Mouse (Mus musculus): ENCODE measurements around the gene Plaa. TPM values are rescaled to one million over a fixed set of nuclear protein-coding genes. Genes with fewer than 3 reads are reported as not detected.

Plaa gene
- polyA plus RNA-seq, 1 experiment from 2014 or later: 55.6 TPM

DNA sequence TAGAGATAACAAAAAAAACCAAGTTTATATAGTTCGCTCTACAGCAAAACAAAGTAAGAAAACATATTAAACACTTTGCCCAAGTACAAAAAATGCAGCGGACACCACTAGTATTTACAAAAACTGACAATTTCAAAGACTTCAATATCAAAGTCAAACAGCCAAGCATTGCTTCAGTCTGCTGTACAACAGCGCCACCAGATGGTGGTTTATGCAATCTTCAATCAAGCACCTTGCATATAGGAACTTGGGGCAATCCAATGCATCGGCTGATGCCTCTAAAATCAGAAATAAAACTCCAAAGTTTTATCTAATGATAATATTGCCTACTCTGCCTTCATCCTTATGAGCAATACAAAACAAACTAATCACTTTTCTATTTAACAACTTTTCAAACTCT, 85.4 kb downstream of the Plaa start:
- Histone ChIP-seq H3K27ac (ENCODE audit: low read length) (no peak overlapping the region), H3K4me2 (ENCODE audit: low read depth, low read length) (no peak overlapping the region), H3K4me1 (ENCODE audit: control insufficient read depth, insufficient read depth, low read length) (no peaks in the 10 kb centered on the region), H3K9me3 (replicated peaks; ENCODE audit: control insufficient read depth, low read length) (no peaks in the 10 kb centered on the region), H3K4me3 (replicated peaks; ENCODE audit: low read length) (no peak overlapping the region), H3K36me3 (ENCODE audit: control insufficient read depth, insufficient read depth, low read length) (no peaks in the 10 kb centered on the region), H3K9ac (ENCODE audit: low read length) (no peak overlapping the region), H3K27me3 (ENCODE audit: control insufficient read depth, insufficient read depth, low read length) (no peaks in the 10 kb centered on the region)
- 63% methylated on average over 4 of the region's 4 CpGs for WGBS
- ATAC-seq (ENCODE audit: insufficient read depth, low FRiP score): no peak

Other genes with a start within 250 kb of the Plaa start
- not detected in 2 replicates for gene Gm10306, start 46.7 kb downstream of the Plaa start, polyA plus RNA-seq (2015; fragmentation: Nextera tagmentation; extraction: Ambion mirVana)
- gene Caap1, start 46.4 kb downstream of the Plaa start, polyA plus RNA-seq (2015; fragmentation: Nextera tagmentation; extraction: Ambion mirVana): 13.2 TPM in 2 replicates
- gene Ift74, start 11.2 kb upstream of the Plaa start, polyA plus RNA-seq (2015; fragmentation: Nextera tagmentation; extraction: Ambion mirVana): 19.4 and 20.9 TPM in 2 replicates
- 1.0 and 1.7 TPM in 2 replicates for gene Lrrc19, start 46.9 kb upstream of the Plaa start, polyA plus RNA-seq (2015; fragmentation: Nextera tagmentation; extraction: Ambion mirVana)
- 15.2 and 15.9 TPM in 2 replicates for gene Tek, start 136.0 kb upstream of the Plaa start, polyA plus RNA-seq (2015; fragmentation: Nextera tagmentation; extraction: Ambion mirVana)

Measured in stomach, embryonic 16.5 days (tissue).